Mouse (Mus musculus): ENCODE measurements at regions not wholly inside any gene's neighbourhood (a gene's known extent, or its start where the extent isn't known, plus 50 kb on each side); places are given as distances from the start of the nearest gene placed in this dataset.

DNA sequence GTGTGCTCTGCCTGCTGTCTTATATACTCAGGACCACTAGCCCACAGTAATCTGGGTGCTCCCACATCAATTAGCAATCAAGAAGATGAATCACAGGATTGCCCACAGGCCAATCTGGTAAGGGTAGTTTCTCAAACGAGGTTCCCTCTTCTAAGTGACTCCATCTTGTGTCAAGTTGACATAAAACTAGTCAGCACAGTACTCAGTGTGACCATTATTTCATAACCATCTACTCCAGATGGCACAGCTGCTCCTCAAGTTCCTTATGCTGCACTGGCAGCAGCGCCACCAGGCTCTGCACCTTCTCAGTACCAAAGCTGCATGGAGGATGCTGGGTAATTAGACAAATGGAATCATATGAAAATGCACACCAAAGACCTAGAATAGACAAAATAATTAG, 175.6 kb upstream of the B3galt2 start:
- no peak for DNase-seq (ENCODE audit: low read depth in 1 of 2, low spot score in 2 of 2)

DNA sequence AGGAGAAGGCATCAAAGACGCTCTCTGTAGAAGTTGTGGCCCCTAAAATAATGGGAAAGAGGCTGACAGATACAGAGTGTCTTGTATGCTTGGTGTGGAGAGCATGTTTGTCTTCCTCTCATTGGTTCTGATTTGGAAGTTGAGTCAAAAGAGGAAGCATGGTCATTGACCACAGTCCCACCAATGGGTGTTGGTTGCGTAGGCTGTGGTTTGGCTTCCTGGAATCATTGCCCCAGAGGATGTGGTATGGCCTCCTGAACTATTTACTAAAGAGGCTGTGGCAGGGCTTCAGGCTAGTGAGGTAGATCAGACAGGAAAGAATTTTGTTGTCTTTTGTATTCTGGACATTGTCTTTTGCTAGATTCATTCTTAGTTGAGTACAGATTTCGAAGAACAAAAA, 174.4 kb upstream of the B3galt2 start:
- peak in 1 of 2 experiments; percentile 12 for DNase-seq (ENCODE audit: low read depth in 1 of 2, low spot score in 2 of 2)

DNA sequence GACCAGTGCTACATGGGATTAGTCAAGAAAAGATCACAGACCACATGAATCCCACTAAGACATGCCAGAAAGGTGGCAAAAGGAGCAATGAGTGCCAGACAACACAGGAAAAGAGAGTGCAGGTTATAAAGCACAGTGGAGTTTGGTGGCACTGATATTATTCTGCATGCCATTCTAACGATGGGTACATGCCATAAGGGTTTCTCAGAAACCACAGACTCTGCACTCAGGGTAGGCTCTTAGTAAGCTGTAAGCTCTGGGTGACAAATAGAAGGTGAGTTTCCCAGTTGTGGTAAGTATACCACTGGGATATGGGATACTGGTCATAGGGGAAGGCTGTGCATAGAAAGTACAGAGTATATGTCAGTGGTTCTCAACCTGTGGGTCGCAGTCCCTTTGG, 165.1 kb upstream of the B3galt2 start:
- DNase-seq (ENCODE audit: low read depth in 1 of 2, low spot score in 2 of 2): no peak

- DNase-seq (ENCODE audit: low read depth in 1 of 2, low spot score in 2 of 2): no peak
Observed at GRCm38 (mm10) chr1:143483345-143483744, 157.1 kb upstream of the B3galt2 start.

DNA sequence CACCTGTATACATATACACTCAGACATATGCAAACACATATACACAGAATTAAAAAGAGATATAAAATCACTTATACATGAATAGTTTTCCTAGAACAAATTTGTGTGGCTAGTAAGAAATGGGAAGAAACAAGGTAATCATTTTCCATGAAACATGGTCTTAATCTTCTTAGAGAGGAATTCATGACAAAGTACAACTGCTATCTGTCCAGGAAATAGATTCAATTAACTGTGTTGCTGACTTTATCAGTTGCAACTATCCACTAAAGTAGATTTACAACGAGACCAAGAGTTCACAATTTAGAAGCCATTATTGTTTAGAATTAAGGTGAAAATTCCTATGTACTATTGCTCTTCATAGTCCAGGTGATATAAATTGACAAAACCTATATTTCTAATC, 155.5 kb upstream of the B3galt2 start:
- no peak for DNase-seq (ENCODE audit: low read depth in 1 of 2, low spot score in 2 of 2)

GRCm38 (mm10) chr1:143497092-143497491, 143.4 kb upstream of the B3galt2 start:
- no peak for DNase-seq (ENCODE audit: low read depth in 1 of 2, low spot score in 2 of 2)

DNA sequence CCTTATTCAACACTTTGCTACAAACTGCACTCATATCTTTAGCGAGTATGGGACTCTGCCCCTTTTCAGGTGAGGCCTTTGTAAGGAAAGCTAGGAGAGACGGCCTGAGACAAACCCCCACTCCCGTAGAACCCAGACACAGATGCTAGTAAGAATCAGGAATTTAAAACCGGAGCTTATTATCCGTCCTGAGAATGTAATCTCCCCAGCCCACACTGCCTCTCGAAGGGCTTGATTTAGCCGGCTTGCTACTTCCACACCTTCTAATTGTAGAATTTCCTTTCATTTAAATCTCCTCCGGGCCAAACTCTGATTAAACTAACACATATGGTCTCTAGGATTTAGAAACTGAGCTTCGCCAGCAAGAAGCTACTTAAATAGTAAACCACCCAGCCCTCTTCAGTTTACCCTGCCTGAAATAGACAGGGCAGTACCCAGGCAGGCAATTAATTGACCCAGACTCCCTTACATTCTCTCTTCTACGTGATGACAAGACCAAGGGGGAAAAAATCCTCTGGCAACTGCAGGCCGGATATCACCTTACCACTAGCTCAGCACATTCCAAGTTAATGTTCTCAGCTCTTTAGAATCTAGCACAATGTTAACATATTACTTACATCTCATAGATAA, 136.9 kb upstream of the B3galt2 start:
- no peak for DNase-seq (ENCODE audit: low read depth in 1 of 2, low spot score in 2 of 2)

- DNase-seq (ENCODE audit: low read depth in 1 of 2, low spot score in 2 of 2): no peak
Observed at GRCm38 (mm10) chr1:143504066-143504440, 136.4 kb upstream of the B3galt2 start.

DNA sequence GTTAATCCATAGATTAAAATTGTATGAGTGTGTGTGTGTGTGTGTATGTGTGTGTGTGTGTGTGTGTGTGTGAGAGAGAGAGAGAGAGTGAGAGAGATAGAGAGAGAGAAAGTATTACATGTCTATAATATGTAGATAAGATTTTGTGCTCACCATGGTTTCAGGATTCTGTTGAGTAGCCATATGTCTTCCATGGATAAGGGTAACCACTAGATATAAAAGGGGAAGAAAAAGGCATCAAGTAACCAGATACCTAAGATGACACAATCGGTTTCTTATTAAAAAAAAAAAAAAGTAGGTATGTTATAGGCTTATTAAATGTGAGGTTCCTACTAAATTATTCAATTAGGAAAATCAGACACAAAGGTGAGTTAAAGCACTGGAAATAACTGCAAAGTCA, 135.1 kb upstream of the B3galt2 start:
- DNase-seq (ENCODE audit: low read depth in 1 of 2, low spot score in 2 of 2): no peak

- DNase-seq (ENCODE audit: low read depth in 1 of 2, low spot score in 2 of 2): no peak
Observed at GRCm38 (mm10) chr1:143523831-143524521, 116.5 kb upstream of the B3galt2 start.

DNA sequence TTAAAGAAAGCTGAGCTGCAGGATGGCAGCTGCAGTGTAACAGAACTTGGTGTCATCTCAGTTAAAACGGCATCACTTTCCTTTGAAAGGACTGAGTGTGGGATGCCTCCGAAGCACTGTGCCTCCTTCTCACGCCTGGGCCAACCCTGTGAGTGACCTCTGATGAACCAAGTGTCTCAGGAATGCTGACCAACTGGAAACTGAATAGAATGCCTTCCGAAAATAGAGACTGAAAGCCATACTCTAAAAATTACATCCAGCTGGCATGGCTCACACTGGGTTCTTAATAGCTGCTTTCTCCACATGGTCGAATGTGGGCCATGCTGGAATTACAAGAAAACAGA, 116.0 kb upstream of the B3galt2 start:
- no peak for DNase-seq (ENCODE audit: low read depth in 1 of 2, low spot score in 2 of 2)

- DNase-seq (ENCODE audit: low read depth in 1 of 2, low spot score in 2 of 2): no peak
Observed at GRCm38 (mm10) chr1:143540223-143540622, 100.2 kb upstream of the B3galt2 start.

DNA sequence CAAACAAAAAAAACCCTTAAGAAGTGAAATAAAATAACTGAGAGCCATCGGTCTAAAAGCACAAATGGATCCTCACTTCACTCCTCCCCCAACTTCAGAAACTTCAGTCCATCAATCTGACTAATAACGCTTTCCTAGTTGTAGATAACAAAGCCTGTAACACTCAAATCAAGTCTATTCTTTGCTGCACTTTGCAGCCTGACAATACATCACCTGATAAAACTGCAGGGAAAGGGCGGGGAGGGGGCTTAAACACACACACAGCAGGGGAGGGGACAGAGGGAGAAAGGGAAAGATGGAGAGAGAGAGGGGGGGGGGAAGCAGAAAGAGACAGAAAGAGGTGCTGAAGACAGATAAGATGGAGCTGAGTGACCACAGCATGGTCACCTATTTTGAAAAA, 99.8 kb upstream of the B3galt2 start:
- DNase-seq (ENCODE audit: low read depth in 1 of 2, low spot score in 2 of 2): no peak

Data from monocyte, adult 2 months (primary cell).